In genomic region chr5:133922181-133922580, GRCm38 (mm10) we compare ENCODE assay signal across 24 mouse cellular contexts.
"Had no signal": no experiment of that assay in that cellular context is flagged by ENCODE, and none has a peak within 500 bp of the region (broad histone marks: within the 10 kb centered on the region; RNA-seq: fewer than 3 reads in every experiment).

No protein-coding gene starts in this region.

- H3K4me3 ChIP-seq: heart, adult 2 months; heart, embryonic 13.5 days; heart, embryonic 15.5 days; hindbrain, embryonic 13.5 days; hindbrain, embryonic 15.5 days; kidney, embryonic 15.5 days; limb, embryonic 13.5 days; limb, embryonic 15.5 days had no signal

- H3K4me2 ChIP-seq: heart, embryonic 11.5 days; heart, embryonic 13.5 days; heart, embryonic 15.5 days; hindbrain, embryonic 13.5 days; hindbrain, embryonic 15.5 days; kidney, embryonic 15.5 days; limb, embryonic 13.5 days; limb, embryonic 15.5 days had no signal

- H3K4me1 ChIP-seq: heart, embryonic 13.5 days; heart, embryonic 15.5 days; kidney, embryonic 15.5 days; limb, embryonic 13.5 days; limb, embryonic 15.5 days had no signal

- H3K36me3 ChIP-seq: heart, embryonic 13.5 days; heart, embryonic 15.5 days; hindbrain, embryonic 13.5 days; hindbrain, embryonic 15.5 days; kidney, embryonic 15.5 days; limb, embryonic 13.5 days; limb, embryonic 15.5 days had no signal

- H3K27ac ChIP-seq: heart, adult 2 months; heart, embryonic 13.5 days; heart, embryonic 15.5 days; hindbrain, embryonic 13.5 days; hindbrain, embryonic 15.5 days; hindbrain, postnatal 0 days; kidney, embryonic 15.5 days; kidney, postnatal 0 days; limb, embryonic 13.5 days; limb, embryonic 15.5 days had no signal

- DNase-seq: gastrocnemius, postnatal 14 days; gastrocnemius, postnatal 36 days; heart, adult 2 months; heart, postnatal 14 days; heart, postnatal 36 days; kidney, adult 11 months; kidney, adult 2 months; kidney, adult 9 months; kidney, postnatal 14 days; kidney, postnatal 36 days; layer of hippocampus, adult 9-11 months; layer of hippocampus, postnatal 36 days; left cerebral cortex, postnatal 4 days had no signal

- H3K27me3 ChIP-seq: heart, embryonic 13.5 days; heart, embryonic 15.5 days; hindbrain, embryonic 13.5 days; hindbrain, embryonic 15.5 days; kidney, embryonic 15.5 days; limb, embryonic 13.5 days; limb, embryonic 15.5 days had no signal

- H3K9me3 ChIP-seq: heart, embryonic 13.5 days; heart, embryonic 15.5 days; hindbrain, embryonic 15.5 days; kidney, embryonic 15.5 days; limb, embryonic 15.5 days had no signal

- ATAC-seq: hindbrain, postnatal 0 days; intestine, embryonic 16.5 days had no signal

- H3K9ac ChIP-seq: heart, embryonic 13.5 days; heart, embryonic 15.5 days; hindbrain, embryonic 13.5 days; hindbrain, embryonic 15.5 days; kidney, embryonic 15.5 days; limb, embryonic 13.5 days; limb, embryonic 15.5 days had no signal
